16 mouse cellular contexts compared by ENCODE assay signal in the genomic region with DNA sequence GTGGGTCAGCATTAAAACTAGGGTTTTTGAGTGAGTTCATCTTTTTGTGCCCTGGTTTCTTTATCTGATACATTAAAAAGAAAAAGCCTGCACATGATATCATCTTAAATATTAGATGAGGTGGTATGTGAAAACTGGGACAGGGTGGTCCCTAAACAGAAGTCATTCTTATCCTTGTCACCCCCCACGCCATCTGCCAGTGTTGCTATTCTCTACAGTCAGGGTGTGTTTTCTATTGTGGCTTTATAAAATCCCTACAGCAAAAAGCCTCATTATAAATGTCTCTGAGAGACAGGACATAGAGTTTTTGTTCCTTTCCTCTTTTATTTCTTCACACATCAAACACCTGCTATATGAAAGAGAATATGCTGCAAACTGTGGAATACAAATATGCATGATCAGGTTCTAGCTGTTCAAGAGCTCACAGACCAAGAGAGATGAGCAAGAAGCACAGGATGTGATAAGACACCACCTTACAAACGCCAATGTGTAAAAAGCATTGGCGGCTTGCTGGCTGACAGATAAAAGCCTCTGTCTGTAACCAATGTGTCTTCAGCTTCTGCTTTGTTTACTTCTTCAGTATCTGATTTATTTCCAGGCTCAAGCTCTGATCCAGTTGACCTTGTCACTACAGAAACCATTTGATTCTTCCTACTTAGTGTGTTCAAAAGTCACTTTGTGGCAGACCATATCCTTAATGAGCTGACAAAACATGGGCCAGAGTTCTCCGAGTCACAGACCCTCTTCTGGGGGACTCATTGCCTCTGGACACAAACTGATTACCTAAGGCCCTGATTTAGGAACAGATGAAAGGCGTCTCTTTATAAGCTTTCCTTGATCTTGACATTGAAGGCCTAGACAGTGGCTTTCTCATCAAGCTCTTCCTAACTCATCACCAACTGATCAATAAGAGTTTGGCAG.
A peak's percentile ranks its signal among the peaks of the same experiment; 100 is the strongest.
DNase-seq lines count a peak whose midpoint lies in the region; ATAC-seq and TF ChIP-seq lines count a peak whose summit lies in the region.
"Had no signal": no experiment of that assay in that cellular context is flagged by ENCODE, and none has a peak within 500 bp of the region (broad histone marks: within the 10 kb centered on the region; RNA-seq: fewer than 3 reads in every experiment).

No protein-coding gene starts in this region.

- no peak overlapping the region for H3K4me3 ChIP-seq in midbrain, postnatal 0 days (ENCODE audit: low read depth, low read length)
- H3K4me3 ChIP-seq: heart, adult 2 months; hindbrain, embryonic 15.5 days; limb, embryonic 12.5 days; liver, embryonic 15.5 days had no signal

- no peak overlapping the region for H3K9ac ChIP-seq in midbrain, postnatal 0 days (replicated peaks; ENCODE audit: low read length, poor library complexity, severe bottlenecking)
- H3K9ac ChIP-seq: hindbrain, embryonic 15.5 days; limb, embryonic 12.5 days; liver, embryonic 15.5 days had no signal

- H3K36me3 ChIP-seq in midbrain, postnatal 0 days (ENCODE audit: insufficient read depth, low read length): no peaks in the 10 kb centered on the region
- H3K36me3 ChIP-seq: hindbrain, embryonic 15.5 days; limb, embryonic 12.5 days; liver, embryonic 15.5 days had no signal

- peak; percentile 64 for DNase-seq in layer of hippocampus, adult 9-11 months
- no peak for DNase-seq in layer of hippocampus, postnatal 10 days (ENCODE audit: low spot score in 2 of 2)
- DNase-seq in CD4-positive helper T cell, adult 2 months (ENCODE audit: low read depth, low spot score): peak; percentile 8
- DNase-seq in brain, embryonic 14.5 days (ENCODE audit: low read depth): peak; percentile 65
- no peak for DNase-seq in midbrain, postnatal 0 days (ENCODE audit: low spot score)
- no peak for DNase-seq in cerebellum, postnatal 4 days (ENCODE audit: low spot score in 2 of 2)
- no peak for DNase-seq in gastrocnemius, adult 8-10 months (ENCODE audit: low spot score in 2 of 2)
- DNase-seq: cerebellum, adult 2 months; heart, adult 2 months; kidney, adult 11 months; kidney, postnatal 36 days; lung, postnatal 4 days had no signal

- H3K9me3 ChIP-seq in midbrain, postnatal 0 days (ENCODE audit: low read length): no peaks in the 10 kb centered on the region
- H3K9me3 ChIP-seq: hindbrain, embryonic 15.5 days; limb, embryonic 12.5 days; liver, embryonic 15.5 days had no signal

- no peak for TF ChIP-seq CTCF in brain, embryonic 14.5 days (IDR thresholded peaks at IDR 0.05; ENCODE audit: borderline replicate concordance, extremely low read depth, insufficient read depth, insufficient read length)
- no peak for TF ChIP-seq CTCF in midbrain, postnatal 0 days (IDR thresholded peaks at IDR 0.05)

- no peak overlapping the region for H3K4me2 ChIP-seq in midbrain, postnatal 0 days (ENCODE audit: low read depth, low read length, poor library complexity, severe bottlenecking)
- H3K4me2 ChIP-seq: hindbrain, embryonic 15.5 days; limb, embryonic 12.5 days; liver, embryonic 15.5 days had no signal

- TF ChIP-seq POLR2A in brain, embryonic 14.5 days (IDR thresholded peaks at IDR 0.05; ENCODE audit: borderline replicate concordance, extremely low read depth, insufficient read depth, insufficient read length, poor library complexity, severe bottlenecking): no peak

- H3K4me1 ChIP-seq in midbrain, postnatal 0 days (ENCODE audit: insufficient read depth, low read length): no peaks in the 10 kb centered on the region; the same call in 1 of the 2 replicates
- H3K4me1 ChIP-seq: hindbrain, embryonic 15.5 days; limb, embryonic 12.5 days; liver, embryonic 15.5 days had no signal

- WGBS in midbrain, postnatal 0 days: 42% methylated on average over 5 of the region's 5 CpGs

- ATAC-seq in midbrain, postnatal 0 days (ENCODE audit: low FRiP score): peak; percentile 49
- ATAC-seq: activated CD4-positive, CD25-positive, alpha-beta regulatory T cell, adult 4 months had no signal

- 0 out of 2 replicates have a peak overlapping the region, but pooled peaks have one; percentile 13 for H3K27ac ChIP-seq in midbrain, postnatal 0 days (ENCODE audit: low read depth, low read length)
- H3K27ac ChIP-seq: heart, adult 2 months; hindbrain, embryonic 15.5 days; limb, embryonic 12.5 days; liver, embryonic 15.5 days had no signal

- H3K27me3 ChIP-seq in midbrain, postnatal 0 days (ENCODE audit: insufficient read depth, low read length): no peaks in the 10 kb centered on the region
- H3K27me3 ChIP-seq: hindbrain, embryonic 15.5 days; limb, embryonic 12.5 days; liver, embryonic 15.5 days had no signal

Comparison
In these comparisons a context has a peak if more than half of its experiments do, and no peak if none do; other contexts are left out.
1. DNase-seq: peak in layer of hippocampus, adult 9-11 months (single experiment), CD4-positive helper T cell, adult 2 months (single experiment) and brain, embryonic 14.5 days (single experiment); none in layer of hippocampus, postnatal 10 days (0 of 2), midbrain, postnatal 0 days (single experiment), cerebellum, postnatal 4 days (0 of 2) and gastrocnemius, adult 8-10 months (0 of 2).